Mouse (Mus musculus): Measurements from ENCODE around the gene Emid1. TPM values are rescaled to one million over a fixed set of nuclear protein-coding genes. Genes with fewer than 3 reads are reported as not detected.
A peak's percentile ranks its signal among the peaks of the same experiment; 100 is the strongest.

Emid1 gene
- total RNA-seq, 2 experiments from 2014 or later: 3.3 to 3.7 TPM

DNA sequence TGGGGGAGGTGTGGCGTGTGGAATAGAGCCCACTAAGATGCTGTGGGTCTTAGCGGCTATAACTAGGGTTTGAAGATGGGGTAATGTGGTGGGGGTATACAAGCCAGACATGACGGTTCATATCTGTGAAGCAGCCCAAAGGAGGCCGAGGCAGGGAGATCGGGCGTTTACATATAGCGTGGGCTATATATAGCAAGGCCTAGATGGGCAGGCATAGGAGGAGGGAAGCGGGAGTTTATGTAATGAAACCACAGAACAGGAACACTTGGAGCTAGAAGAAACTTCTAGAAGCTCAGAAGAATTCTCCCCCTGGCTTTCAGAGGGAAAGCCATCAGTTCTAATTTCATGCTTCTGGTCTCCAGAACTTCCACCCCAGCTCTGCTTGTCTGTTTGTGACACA is 11.4 kb upstream of the Emid1 start:
- no peak for DNase-seq (ENCODE audit: low spot score in 2 of 2)

DNA sequence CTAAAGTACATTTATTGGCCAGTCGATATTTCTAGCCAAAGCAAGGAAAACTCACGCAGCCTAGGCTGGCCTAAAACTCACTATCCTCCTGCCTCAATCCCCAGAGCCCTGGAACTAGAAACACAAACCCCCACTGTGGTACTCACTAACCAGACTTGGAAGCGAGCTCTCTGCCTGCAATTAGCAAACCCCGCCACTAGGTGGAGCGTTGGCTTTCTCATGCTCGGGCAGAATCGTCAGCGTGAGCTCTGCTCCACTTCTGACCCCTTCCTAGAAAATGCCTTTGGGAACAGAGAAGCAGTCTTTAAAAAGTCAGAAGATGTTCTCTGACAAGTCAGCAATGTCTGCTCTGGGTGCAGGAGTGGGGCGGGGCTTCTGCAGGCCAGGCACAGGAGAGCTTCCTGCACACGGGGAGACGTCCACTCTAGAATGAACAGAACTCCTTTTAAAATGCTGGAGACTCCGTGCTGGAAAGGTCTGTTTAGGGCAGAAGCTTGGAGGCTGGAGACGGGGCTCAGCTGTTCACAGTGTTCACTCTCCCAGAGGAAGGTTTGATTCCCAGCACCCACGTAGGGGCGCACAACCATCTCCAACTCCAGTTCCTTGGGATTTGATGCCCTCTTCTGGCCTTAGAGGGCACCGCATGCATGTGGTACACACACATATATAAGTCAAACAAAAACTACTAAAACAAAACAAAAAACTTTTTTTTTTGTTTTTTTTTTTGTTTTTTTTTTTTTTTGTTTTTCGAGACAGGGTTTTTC is 8.8 kb upstream of the Emid1 start:
- peak in 1 of 2 experiments; percentile 44 for DNase-seq (ENCODE audit: low spot score in 2 of 2)

- no peak for DNase-seq (ENCODE audit: low spot score in 2 of 2)
Measured at GRCm38 (mm10) chr11:5158056-5158455, 6.0 kb upstream of the Emid1 start.

- DNase-seq (ENCODE audit: low spot score in 2 of 2): no peak
Measured at GRCm38 (mm10) chr11:5154961-5155805, 3.1 kb upstream of the Emid1 start.

DNA sequence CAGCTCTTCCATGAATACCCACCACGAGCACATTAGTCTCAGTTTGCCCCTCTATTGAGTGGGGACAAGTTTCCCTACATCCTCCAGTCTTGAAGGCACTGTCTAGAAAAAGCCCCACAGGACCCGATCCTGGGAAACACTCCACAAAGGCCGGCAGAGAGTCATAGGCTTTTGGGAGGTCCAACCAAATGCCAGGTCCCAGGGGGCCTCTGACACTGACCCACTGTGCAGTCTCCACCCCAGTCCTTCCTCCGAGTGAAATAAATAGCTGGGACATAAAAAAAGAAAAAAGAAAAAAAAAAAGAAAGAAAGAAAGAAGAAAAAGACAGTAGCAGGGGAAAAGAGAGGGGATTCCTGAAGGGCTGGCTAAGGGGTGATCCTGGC is 818 bp downstream of the Emid1 start:
- DNase-seq (ENCODE audit: low spot score in 2 of 2): no peak

GRCm38 (mm10) chr11:5150416-5151246 is 1.4 kb downstream of the Emid1 start:
- DNase-seq (ENCODE audit: low spot score in 2 of 2): no peak

DNA sequence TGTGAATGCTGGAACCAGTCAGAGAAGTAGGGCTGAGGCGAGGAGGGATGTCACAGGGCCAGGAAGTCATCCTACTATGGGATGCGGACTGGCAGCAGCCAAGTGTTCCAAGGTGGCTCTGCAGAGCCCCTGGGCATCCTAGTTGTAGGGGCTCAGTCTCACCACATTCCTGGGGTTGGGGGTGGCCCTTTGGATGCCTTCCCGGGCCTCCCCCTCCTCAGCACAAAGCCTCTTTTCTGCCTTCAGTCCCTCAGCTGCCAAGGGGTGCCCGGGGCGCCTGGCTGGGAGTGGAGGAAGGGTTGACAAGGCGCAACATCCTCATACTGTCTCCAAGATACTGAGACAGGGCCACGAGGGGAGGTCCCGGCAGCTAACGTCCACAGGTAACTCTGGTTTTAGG is 2.1 kb downstream of the Emid1 start:
- DNase-seq (ENCODE audit: low spot score in 2 of 2): no peak

- no peak for DNase-seq (ENCODE audit: low spot score in 2 of 2)
Measured at GRCm38 (mm10) chr11:5149249-5149648, 2.8 kb downstream of the Emid1 start.

GRCm38 (mm10) chr11:5145600-5145999 is 6.5 kb downstream of the Emid1 start:
- no peak for DNase-seq (ENCODE audit: low spot score in 2 of 2)

- DNase-seq (ENCODE audit: low spot score in 2 of 2): no peak
Measured at GRCm38 (mm10) chr11:5141965-5142364, 10.1 kb downstream of the Emid1 start.

DNA sequence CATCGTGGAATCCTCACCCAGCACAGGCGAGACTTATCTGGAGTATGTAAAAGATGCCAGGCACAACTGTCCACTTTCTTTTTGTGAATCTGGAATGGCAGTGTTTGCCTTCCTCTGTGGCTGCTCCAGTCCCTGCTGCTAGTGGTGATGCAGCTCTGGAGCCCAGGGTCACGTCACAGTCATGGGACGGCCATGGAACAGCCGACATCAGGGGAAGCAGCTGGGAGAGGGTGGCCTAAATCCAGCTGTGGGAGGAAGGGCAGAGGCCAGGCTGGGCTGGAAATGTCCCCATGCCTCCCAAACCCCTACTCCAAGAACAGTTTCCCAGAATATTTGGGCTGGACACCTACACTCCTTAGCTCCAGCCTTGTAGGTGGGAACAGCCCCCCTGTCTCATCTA is 10.8 kb downstream of the Emid1 start:
- DNase-seq (ENCODE audit: low spot score in 2 of 2): no peak

DNA sequence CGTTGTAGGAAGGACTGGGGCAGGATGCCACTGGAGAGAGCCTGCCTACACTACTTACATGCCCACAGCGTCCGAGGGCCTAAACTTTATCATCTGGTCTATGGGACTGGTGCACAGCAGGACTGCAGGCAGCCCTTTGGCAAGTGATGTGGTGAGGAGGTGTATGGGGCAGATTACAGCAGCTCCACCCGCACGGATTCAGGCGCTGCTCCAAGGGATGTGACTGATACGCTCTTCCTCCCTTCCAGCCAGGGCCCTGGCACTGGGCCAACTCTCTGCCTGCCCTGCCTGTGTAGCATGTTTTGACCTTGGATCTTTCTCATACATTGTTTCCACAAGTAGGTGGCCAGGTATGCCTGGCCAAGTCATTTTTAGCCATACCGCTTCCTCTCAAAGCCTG is 11.4 kb downstream of the Emid1 start:
- peak in 1 of 2 experiments; percentile 50 for DNase-seq (ENCODE audit: low spot score in 2 of 2)

DNA sequence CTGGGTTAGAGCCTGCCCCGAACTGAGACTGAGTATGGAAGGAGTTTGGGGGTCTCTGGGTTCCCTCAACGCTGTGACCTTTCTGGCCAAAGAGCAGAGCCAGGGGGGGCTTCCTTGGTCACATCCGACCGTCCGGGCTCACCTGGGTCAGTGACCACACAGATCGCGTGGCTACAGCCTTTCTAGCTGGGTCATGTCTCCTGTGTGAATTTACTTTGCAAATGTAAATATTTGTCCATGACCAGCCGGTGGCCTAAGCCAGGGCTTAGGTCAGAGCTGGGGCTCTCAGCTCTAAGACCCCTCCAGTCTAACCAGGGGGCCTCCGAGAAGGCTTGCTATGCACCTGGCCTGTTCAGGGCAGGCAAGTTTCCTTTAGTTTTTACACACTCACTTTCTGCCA is 12.7 kb downstream of the Emid1 start:
- DNase-seq (ENCODE audit: low spot score in 2 of 2): no peak

- no peak for DNase-seq (ENCODE audit: low spot score in 2 of 2)
Measured at GRCm38 (mm10) chr11:5138642-5139041, 13.4 kb downstream of the Emid1 start.

DNA sequence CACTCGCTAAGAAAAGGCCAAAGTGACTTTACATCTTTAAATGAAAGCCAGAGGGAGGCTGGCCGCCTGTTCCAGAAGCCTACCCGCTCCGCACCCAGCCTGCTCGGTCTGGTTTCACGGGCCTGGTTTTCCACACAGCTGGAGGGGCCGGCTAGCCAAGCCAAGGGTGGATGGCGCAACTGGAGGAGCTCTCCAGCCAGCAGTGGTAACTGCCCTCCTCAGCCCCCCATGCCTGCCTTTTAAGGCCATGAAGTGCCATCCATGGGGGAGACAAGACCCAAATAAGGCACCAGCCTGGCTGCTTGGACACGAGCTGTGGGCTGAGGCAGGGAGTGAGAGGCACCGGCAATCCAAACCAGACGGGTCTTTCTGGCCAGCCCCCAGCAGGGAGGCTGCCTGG is 16.1 kb downstream of the Emid1 start:
- DNase-seq (ENCODE audit: low spot score in 2 of 2): no peak

DNA sequence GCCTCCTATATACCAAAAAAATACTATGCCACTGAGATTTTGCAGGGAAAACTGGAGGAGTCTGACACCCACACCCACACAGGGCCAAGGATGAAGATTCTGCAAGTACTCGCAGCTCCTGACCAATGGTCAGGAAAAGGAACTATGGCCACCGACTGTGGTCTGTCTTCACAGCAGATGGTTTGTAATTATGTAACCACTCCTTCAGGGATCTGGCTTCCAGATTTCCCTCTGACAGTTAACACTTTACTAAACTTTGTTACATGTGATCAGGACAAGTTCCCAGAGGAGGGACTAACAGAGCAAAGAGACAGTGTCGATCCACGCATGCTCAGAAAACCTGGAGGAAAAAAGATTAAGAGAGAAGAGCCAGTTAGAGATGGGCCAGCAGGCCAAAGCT is 19.3 kb downstream of the Emid1 start:
- DNase-seq (ENCODE audit: low spot score in 2 of 2): no peak

DNA sequence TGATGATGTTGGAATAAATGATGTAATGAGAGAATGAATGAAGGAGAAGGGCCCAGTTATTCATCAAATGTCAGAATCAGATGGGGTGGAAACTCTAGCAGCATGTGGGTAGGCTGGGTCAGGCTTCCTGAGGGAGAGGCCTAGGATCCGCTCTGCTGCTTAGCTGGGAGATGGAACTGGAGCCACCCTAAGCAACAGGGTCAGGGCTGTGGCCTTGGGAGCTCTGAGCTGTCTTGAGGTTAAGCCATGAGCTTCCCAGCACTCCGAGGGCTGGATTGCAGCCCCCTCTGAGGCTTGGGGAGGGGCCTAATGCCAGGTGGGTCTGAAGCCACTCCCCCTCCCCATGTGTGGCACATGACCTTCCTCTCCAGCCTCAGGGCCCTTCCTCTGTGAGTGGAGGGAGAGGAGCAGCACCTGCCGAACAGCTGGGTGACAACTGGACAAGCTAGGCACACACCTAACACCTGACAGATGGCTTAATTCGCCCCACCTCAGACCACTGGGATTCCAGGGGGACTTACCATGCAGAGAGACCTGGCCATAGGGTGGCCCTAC is 21.9 kb downstream of the Emid1 start:
- no peak for DNase-seq (ENCODE audit: low spot score in 2 of 2)

- DNase-seq (ENCODE audit: low spot score in 2 of 2): no peak
Measured at GRCm38 (mm10) chr11:5129035-5129480, 23.0 kb downstream of the Emid1 start.

DNA sequence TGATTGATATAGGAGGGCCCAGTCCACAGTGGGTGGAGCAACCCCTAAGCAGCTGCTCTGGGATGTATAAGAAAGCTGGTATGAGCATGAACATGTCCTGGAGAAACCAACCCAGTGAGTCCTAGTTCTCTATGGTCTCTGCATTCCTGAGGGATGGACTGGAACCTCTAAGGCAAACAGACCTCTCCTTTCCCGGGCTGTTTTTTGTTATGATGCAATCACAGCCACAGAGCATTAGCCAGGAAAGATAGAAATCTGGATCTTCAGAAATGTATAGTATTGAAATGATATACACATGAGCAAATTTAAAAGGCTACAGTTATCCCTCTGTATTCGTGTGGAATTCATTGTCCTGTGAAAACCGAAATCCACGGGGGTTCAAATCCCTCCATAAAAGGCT is 26.3 kb downstream of the Emid1 start:
- no peak for DNase-seq (ENCODE audit: low spot score in 2 of 2)

- DNase-seq (ENCODE audit: low spot score in 2 of 2): peak; percentile 80 to 93
Measured at GRCm38 (mm10) chr11:5114931-5115581, 37.0 kb downstream of the Emid1 start.

GRCm38 (mm10) chr11:5113645-5114044 is 38.4 kb downstream of the Emid1 start:
- DNase-seq (ENCODE audit: low spot score in 2 of 2): no peak
